Mouse (Mus musculus): ENCODE measurements around the gene Zmynd10.

Gene Zmynd10

GRCm38 (mm10) chr9:107580501-107581317 is 33.6 kb downstream of the Zmynd10 start, which contains the start of gene Hyal3:
Hyal3 (plus strand) TSS chr9:107580818.
- DNase-seq (ENCODE audit: low read depth), result peak; percentile 93

GRCm38 (mm10) chr9:107581584-107581983 is 34.5 kb downstream of the Zmynd10 start:
- no peak for DNase-seq (ENCODE audit: low read depth)

GRCm38 (mm10) chr9:107582509-107583062 is 35.5 kb downstream of the Zmynd10 start:
- DNase-seq (ENCODE audit: low read depth), result no peak

- no peak for DNase-seq (ENCODE audit: low read depth)
These were observed 36.1 kb downstream of the Zmynd10 start for GRCm38 (mm10) chr9:107583174-107583573.

GRCm38 (mm10) chr9:107586504-107586903 is 39.4 kb downstream of the Zmynd10 start:
- DNase-seq (ENCODE audit: low read depth), result no peak

- DNase-seq (ENCODE audit: low read depth), result peak; percentile 98
These were observed 40.1 kb downstream of the Zmynd10 start, which contains the start of gene Ifrd2 for GRCm38 (mm10) chr9:107586974-107587832. Ifrd2 (plus strand) TSS chr9:107587642.

GRCm38 (mm10) chr9:107587833-107588639 is 40.9 kb downstream of the Zmynd10 start:
- no peak for DNase-seq (ENCODE audit: low read depth)

- DNase-seq (ENCODE audit: low read depth), result no peak
These were observed 43.1 kb downstream of the Zmynd10 start for GRCm38 (mm10) chr9:107590058-107590772.

GRCm38 (mm10) chr9:107590773-107591060 is 43.6 kb downstream of the Zmynd10 start:
- no peak for DNase-seq (ENCODE audit: low read depth)

GRCm38 (mm10) chr9:107593101-107593976 is 46.2 kb downstream of the Zmynd10 start:
- DNase-seq (ENCODE audit: low read depth), result no peak

GRCm38 (mm10) chr9:107594281-107595062 is 47.4 kb downstream of the Zmynd10 start:
- DNase-seq (ENCODE audit: low read depth), result no peak

GRCm38 (mm10) chr9:107596619-107597569 is 49.8 kb downstream of the Zmynd10 start:
- no peak for DNase-seq (ENCODE audit: low read depth)

GRCm38 (mm10) chr9:107598385-107598784 is 51.3 kb downstream of the Zmynd10 start:
- DNase-seq (ENCODE audit: low read depth), result no peak

GRCm38 (mm10) chr9:107599433-107599832 is 52.3 kb downstream of the Zmynd10 start:
- DNase-seq (ENCODE audit: low read depth), result no peak

- DNase-seq (ENCODE audit: low read depth), result no peak
These were observed 52.7 kb downstream of the Zmynd10 start for GRCm38 (mm10) chr9:107599842-107600241.

- peak; percentile 45 for DNase-seq (ENCODE audit: low read depth)
These were observed 53.6 kb downstream of the Zmynd10 start for GRCm38 (mm10) chr9:107600745-107601144.

Data from naive thymus-derived CD4-positive, alpha-beta T cell, adult 2 months (primary cell).